Mouse (Mus musculus) heart, postnatal 0 days (tissue): ENCODE measurements around the gene Nkpd1. TPM values are rescaled to one million over a fixed set of nuclear protein-coding genes. Genes with fewer than 3 reads are reported as not detected.

Experiments
- ATAC-seq: fragments of 200-750 bp; cut with Nextera tagmentation; 2 replicates; pipeline ENCODE4 v1.8.0; 2017; ENCODE audit warnings: low read depth, moderate number of reproducible peaks, moderate library complexity; ENCODE audit not compliant: insufficient read depth
- DNase-seq: peaks from one replicate; pipeline ENCODE4 v3.0.0-alpha.2; 2016; ENCODE audit warnings: low spot score
- H3K27ac ChIP-seq: fragments of 300-500 bp; sonication (generic); 2 replicates; pipeline ENCODE4 v1.5.1; 2014; ENCODE audit warnings: low read depth, mild to moderate bottlenecking
- H3K27me3 ChIP-seq: fragments of 300-500 bp; sonication (generic); 2 replicates; pipeline ENCODE4 v1.6.1; 2014; ENCODE audit warnings: low read length, mixed read lengths; ENCODE audit not compliant: control insufficient read depth, insufficient read depth
- H3K36me3 ChIP-seq: fragments of 300-500 bp; sonication (generic); replicated peaks from 2 replicates; pipeline ENCODE4 v1.6.1; 2014; ENCODE audit warnings: low read length, mixed read lengths; ENCODE audit not compliant: control insufficient read depth, insufficient read depth
- H3K4me1 ChIP-seq: fragments of 300-500 bp; sonication (generic); 2 replicates; pipeline ENCODE4 v1.6.1; 2014; ENCODE audit warnings: antibody characterized with exemption; ENCODE audit not compliant: control insufficient read depth, insufficient read depth
- H3K4me2 ChIP-seq: fragments of 300-500 bp; sonication (generic); 2 replicates; pipeline ENCODE4 v1.6.1; 2014; ENCODE audit warnings: low read depth, mild to moderate bottlenecking, low read length, moderate library complexity
- H3K4me3 ChIP-seq: fragments of 300-500 bp; sonication (generic); 2 replicates; pipeline ENCODE4 v1.5.1; 2014; ENCODE audit warnings: low read depth, low read length
- H3K9ac ChIP-seq: fragments of 300-500 bp; sonication (generic); replicated peaks from 2 replicates; pipeline ENCODE4 v1.6.1; 2014; ENCODE audit warnings: low read depth, low read length, mixed read lengths
- H3K9me3 ChIP-seq: fragments of 300-500 bp; sonication (generic); replicated peaks from 2 replicates; pipeline ENCODE4 v1.6.1; 2016; ENCODE audit warnings: low read length; ENCODE audit not compliant: control insufficient read depth
- CTCF ChIP-seq: IDR thresholded peaks from 2 replicates; pipeline ENCODE4 v1.5.1; 2016; ENCODE audit warnings: antibody characterized with exemption, control low read depth, low read depth
- EP300 ChIP-seq: IDR thresholded peaks from 2 replicates; pipeline ENCODE4 v1.6.1; 2016; ENCODE audit warnings: antibody characterized with exemption, low read depth
- WGBS: fragments of 180-500 bp; shearing (Covaris S2); extraction: QIAGEN DNeasy Blood & Tissue Kit; methylation state at CpG from one replicate; pipeline ENCODE4 v1.1.7; 2014; 5-methylcytosine and 5-hydroxymethylcytosine counted together
- polyA plus RNA-seq: library from polyadenylated mRNA; unstranded; fragments of >200 nt; fragmentation: Nextera tagmentation; extraction: Ambion mirVana; gene quantifications from 2 replicates; pipeline ENCODE4 v1.2.1, GENCODE M21; 2015
- total RNA-seq: library from RNA; depleted of rRNA; stranded (reverse); fragments of >200 nt; gene quantifications from 2 replicates; pipeline ENCODE4 v1.2.3, GENCODE M21; 2014; ENCODE audit warnings: low replicate concordance

Nkpd1 gene
- total and polyA plus RNA-seq, 2 experiments from 2014 or later = not detected

GRCm38 (mm10) chr7:19473875-19474443 lies 43.7 kb upstream of the Nkpd1 start:
- Histone ChIP-seq H3K9ac (peak overlapping the region; percentile 46), H3K27ac (peak overlapping the region; percentile 59), H3K4me2 (peak overlapping the region; percentile 89), H3K36me3 (no peaks in the 10 kb centered on the region), H3K4me1 (no peaks in the 10 kb centered on the region), H3K4me3 (peak overlapping the region; percentile 52), H3K9me3 (no peaks in the 10 kb centered on the region), H3K27me3 (peaks cover 65% of the 10 kb centered on the region)
- peak; percentile 72 for DNase-seq
- WGBS = under 1% methylated on average over 61 of the region's 89 CpGs
- peak; percentile 81 for ATAC-seq
- TF ChIP-seq EP300 (no peak), CTCF (no peak)

- H3K4me1 ChIP-seq = no peaks in the 10 kb centered on the region
- DNase-seq (no peak), ATAC-seq (no peak)
- H3K27me3 ChIP-seq = peaks cover 36% of the 10 kb centered on the region
- 58% methylated on average over 2 of the region's 2 CpGs for WGBS
- TF ChIP-seq CTCF (no peak), EP300 (no peak)
- H3K27ac ChIP-seq = no peak overlapping the region
- no peak overlapping the region for H3K4me2 ChIP-seq
- no peaks in the 10 kb centered on the region for H3K9me3 ChIP-seq
- no peak overlapping the region for H3K9ac ChIP-seq
- no peak overlapping the region for H3K4me3 ChIP-seq
- no peaks in the 10 kb centered on the region for H3K36me3 ChIP-seq
Measured at GRCm38 (mm10) chr7:19477084-19477483, 40.6 kb upstream of the Nkpd1 start.

- DNase-seq (no peak), ATAC-seq (no peak)
- no peak overlapping the region for H3K27ac ChIP-seq
- no peak overlapping the region for H3K9ac ChIP-seq
- peaks cover 29% of the 10 kb centered on the region for H3K27me3 ChIP-seq
- H3K36me3 ChIP-seq = no peaks in the 10 kb centered on the region
- no peaks in the 10 kb centered on the region for H3K9me3 ChIP-seq
- H3K4me3 ChIP-seq = no peak overlapping the region
- WGBS = 18% methylated on average over 14 of the region's 14 CpGs
- no peaks in the 10 kb centered on the region for H3K4me1 ChIP-seq
- TF ChIP-seq CTCF = no peak
- no peak for TF ChIP-seq EP300
- H3K4me2 ChIP-seq = no peak overlapping the region
Measured at GRCm38 (mm10) chr7:19477624-19478384, 39.8 kb upstream of the Nkpd1 start.

- H3K4me2 ChIP-seq = no peak overlapping the region
- H3K9me3 ChIP-seq = no peaks in the 10 kb centered on the region
- H3K4me3 ChIP-seq = no peak overlapping the region
- H3K36me3 ChIP-seq = no peaks in the 10 kb centered on the region
- ATAC-seq = no peak
- no peak overlapping the region for H3K27ac ChIP-seq
- no peaks in the 10 kb centered on the region for H3K4me1 ChIP-seq
- H3K9ac ChIP-seq = no peak overlapping the region
- 76% methylated on average over 8 of the region's 8 CpGs for WGBS
- TF ChIP-seq EP300 = no peak
- TF ChIP-seq CTCF = no peak
- peaks cover 2% of the 10 kb centered on the region; the same call in 1 of the 2 replicates for H3K27me3 ChIP-seq
- DNase-seq = no peak
Measured at GRCm38 (mm10) chr7:19483281-19483680, 34.4 kb upstream of the Nkpd1 start.

GRCm38 (mm10) chr7:19485488-19485887 lies 32.1 kb upstream of the Nkpd1 start:
- no peaks in the 10 kb centered on the region for H3K36me3 ChIP-seq
- TF ChIP-seq EP300 (no peak), CTCF (no peak)
- H3K4me3 ChIP-seq = no peak overlapping the region
- WGBS = 75% methylated on average over 1 of the region's 1 CpGs
- H3K4me2 ChIP-seq = no peak overlapping the region
- DNase-seq (no peak), ATAC-seq (no peak)
- no peaks in the 10 kb centered on the region for H3K9me3 ChIP-seq
- H3K9ac ChIP-seq = no peak overlapping the region
- no peaks in the 10 kb centered on the region for H3K4me1 ChIP-seq
- H3K27me3 ChIP-seq = peaks cover 24% of the 10 kb centered on the region
- H3K27ac ChIP-seq = no peak overlapping the region

- no peak overlapping the region for H3K9ac ChIP-seq
- H3K27me3 ChIP-seq = peaks cover 34% of the 10 kb centered on the region
- no peak overlapping the region for H3K4me2 ChIP-seq
- no peaks in the 10 kb centered on the region for H3K9me3 ChIP-seq
- H3K36me3 ChIP-seq = no peaks in the 10 kb centered on the region
- H3K4me3 ChIP-seq = no peak overlapping the region
- TF ChIP-seq CTCF (no peak), EP300 (no peak)
- ATAC-seq (no peak), DNase-seq (no peak)
- WGBS = 67% methylated on average over 7 of the region's 7 CpGs
- peaks cover under 1% of the 10 kb centered on the region; the same call in 1 of the 2 replicates for H3K4me1 ChIP-seq
- H3K27ac ChIP-seq = no peak overlapping the region
Measured at GRCm38 (mm10) chr7:19486549-19486948, 31.1 kb upstream of the Nkpd1 start.
